Mouse (Mus musculus) ovary, postnatal 10 days (tissue): ENCODE data around the gene Csnk2a1.
"Not testable (repeated sequence)": the region's sequence is repeated elsewhere in the genome, so short reads cannot be mapped to it uniquely, and the experiment has no call there.

Source experiments
- DNase-seq: peaks from one replicate; pipeline ENCODE4 v3.0.0; 2022; ENCODE audit warnings: low spot score

Gene Csnk2a1

DNA sequence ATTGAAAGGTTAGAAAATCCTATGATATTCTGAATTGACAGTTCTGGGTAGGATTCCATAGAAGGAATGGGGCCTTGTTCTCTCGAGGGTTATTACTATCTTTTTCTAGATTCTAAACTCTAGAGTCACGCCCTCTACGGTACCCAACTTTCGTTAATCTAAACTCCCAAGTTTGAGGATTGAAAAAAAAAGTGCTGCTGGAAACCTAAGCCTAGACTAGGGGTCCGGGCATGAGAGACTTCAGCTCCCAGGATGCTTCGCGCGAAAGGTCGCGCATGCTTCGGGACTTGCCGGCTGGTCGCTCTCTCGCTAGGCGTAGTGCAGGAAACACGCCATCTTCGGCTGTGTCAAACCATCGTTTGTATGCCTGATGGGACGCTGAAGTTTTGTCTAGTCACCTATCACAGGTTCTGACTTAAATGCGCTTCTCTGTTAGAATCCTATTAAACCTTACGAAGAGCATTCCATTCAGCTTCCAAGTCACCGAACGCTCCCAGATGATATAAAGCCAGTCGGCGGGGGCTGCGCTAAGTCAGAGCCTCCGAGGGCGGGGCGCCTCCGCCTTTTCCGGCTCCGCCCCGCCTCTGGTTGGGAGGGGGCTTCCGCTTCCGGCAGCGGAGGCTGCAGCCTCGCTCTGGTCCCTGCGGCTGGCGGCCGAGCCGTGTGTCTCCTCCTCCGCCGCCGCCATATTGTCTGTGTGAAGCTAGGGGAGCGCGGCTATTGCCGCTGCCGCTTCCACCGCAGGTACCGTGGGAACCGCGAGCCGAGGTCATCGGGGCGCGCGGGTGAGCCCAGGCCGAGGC, at the start of gene Csnk2a1:
Csnk2a1 (plus strand) TSS at position 592 of the 803 bp plus-strand sequence.
- DNase-seq, result peak; percentile 72

DNA sequence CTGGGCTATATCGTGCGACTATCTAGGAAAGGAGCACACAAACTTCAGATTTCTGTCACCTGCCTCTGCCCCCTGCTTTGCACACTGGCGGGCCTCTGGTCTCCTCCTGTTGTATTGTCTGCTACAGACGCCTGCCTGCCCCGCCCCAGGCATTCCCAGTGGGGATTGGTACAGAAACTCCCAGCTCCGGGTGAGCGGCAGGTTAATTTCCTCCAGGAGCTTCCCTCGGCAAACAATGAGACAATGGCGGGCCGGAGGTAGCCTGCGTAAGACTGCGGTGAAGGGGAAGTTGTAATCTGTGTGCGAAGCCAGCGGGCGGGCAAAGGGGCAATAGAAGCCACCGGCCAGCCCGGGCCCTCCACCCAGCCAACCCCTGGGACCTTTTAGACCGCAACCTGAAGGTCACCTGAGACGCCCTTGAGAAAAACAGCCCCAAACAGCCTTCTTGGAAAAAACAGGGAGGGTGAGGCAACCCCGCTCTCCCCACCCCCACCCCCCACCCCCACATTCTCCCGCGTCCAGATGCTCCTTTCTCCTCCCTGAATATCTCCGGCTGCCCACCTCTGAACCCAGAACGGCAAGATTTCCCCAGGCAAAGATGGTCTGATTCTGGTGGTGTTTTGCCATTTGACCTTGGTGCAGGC, 49.4 kb upstream of the Csnk2a1 start:
- DNase-seq, result no peak

DNA sequence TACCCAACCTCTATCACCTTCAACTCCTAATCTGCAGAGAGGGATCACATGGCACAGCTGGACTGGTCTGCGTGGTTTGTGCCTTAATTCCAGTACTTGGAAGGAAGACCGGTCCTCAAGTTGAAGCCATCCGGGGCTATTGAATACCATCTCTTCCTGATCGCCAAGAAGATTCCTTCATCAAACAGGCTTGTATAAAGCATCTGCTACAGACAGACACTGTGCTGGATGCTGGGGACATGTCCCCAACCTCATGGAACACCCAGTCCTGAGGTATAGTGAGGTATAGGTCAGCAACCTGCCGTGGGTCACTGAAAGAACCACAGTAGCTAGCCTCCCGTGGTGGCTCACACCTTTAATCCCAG, 48.9 kb upstream of the Csnk2a1 start:
- no peak for DNase-seq

DNA sequence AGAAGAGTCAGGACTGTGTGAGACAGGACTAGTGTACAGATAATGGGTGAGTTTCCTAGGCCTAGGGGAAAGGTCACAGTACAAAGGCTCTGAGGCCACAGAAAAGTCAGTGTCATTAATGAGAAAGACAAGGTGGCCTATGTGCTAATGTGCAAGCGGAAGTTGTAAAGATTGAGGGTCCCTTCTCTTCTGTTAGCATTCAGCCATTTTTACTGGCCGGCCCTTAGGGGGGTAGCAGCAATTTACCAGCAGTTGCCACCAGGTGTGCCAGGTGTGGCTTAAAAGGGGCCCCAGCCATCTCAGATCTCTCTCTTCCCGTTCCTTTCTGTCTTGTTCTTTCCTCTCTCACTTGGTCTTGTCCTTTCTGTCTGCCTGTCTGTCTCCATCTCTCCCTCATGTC, 48.3 kb upstream of the Csnk2a1 start:
- no peak for DNase-seq

DNA sequence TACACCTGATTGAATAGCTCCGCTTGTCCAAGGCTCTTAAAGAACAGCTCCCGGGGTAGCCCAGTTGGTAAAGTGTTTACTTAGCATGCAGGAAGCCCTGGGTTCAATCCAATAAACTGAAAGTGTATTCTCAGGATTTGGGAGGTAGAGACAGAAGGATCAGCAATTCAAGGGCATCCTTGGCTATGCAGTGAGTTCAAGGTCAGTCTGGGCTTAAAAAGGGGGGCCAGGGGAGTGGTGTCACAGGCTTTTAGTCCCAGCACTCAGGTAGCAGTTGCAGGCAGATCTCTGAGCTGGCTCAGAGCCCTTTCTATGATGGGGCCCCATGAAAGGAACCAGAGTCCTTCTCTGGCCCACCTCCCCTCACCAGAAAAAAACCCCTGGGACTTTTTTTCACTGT, 47.3 kb upstream of the Csnk2a1 start:
- DNase-seq, result no peak

DNA sequence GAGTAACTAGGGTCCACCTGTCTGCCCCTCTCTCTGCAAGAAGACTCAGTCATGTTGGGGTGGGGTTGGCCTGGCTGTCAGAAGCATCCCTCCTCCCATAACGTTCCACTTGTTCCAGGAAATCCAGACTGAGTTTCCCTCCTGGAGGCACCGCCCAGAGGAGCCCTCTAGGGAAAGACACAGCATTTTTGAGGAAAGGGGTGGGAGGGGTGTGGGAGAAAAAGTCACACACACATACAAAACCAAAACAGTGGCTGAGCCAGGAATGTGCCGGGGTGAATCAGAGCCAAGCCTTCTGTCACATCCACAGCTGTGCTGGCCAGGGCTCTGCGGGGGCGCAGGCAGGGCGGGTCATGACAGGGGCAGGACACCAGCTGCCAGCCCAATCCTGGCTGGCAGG, 46.3 kb upstream of the Csnk2a1 start:
- DNase-seq, result no peak

GRCm38 (mm10) chr2:152187132-152187531, 39.5 kb upstream of the Csnk2a1 start:
- no peak for DNase-seq

DNA sequence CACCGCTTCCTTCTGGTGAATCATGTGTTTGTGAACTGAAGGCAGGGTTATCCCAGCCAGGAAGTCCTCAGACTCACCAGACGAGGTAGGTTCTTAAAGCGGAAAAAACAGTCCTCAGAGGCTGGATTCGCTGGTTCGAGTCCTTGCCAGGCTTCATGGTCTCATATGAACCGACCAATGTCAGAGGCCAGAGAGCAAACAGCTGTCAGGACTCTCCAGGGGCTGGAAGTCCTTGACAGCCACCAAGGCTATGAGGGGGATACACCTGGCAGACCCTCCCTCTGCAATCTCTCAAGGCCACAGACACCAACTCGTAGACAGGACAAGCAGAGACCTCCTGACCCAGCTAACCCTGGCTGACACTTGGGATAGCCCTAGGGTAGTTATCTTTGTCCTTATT, 37.4 kb upstream of the Csnk2a1 start:
- DNase-seq, result no peak

DNA sequence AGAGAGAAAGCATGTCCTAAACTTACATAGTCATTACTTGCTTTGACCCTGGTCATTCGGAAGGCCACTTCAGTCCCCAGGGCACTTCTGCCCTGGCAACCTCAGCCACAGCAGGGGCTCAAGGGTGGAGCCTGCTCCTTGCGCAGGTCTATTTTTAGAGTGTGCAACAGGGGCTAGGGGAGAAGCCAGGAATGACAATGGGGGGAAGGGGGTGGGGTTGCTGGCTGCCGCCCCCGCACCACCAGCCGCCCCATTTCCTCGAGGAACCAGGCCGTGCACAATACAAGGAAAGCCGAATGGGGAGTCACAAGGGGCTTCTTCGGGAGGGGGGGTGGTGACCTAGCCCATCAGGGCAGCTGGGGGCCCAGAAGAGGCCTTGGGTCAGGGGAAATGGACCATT, 37.0 kb upstream of the Csnk2a1 start:
- DNase-seq, result no peak

DNA sequence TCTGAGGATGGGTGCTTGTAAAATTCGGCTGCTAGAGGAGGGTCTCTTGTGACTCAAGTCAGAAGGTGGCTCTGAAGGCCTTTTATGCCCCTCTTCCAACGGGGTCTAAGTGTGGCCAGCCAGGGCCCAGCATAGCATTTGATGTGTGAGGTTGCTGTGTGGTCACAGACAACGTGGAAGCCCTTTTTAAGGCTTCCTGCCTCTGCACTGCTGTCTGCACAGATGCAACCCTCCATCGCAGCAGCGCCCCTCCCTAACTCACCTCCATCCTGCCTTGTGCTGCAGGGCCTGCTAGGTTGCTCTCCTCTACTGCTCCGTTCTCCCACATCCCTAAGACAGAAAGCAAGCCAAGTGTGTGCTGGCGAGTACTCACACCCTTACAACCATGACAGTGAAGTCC, 36.5 kb upstream of the Csnk2a1 start:
- DNase-seq, result no peak

DNA sequence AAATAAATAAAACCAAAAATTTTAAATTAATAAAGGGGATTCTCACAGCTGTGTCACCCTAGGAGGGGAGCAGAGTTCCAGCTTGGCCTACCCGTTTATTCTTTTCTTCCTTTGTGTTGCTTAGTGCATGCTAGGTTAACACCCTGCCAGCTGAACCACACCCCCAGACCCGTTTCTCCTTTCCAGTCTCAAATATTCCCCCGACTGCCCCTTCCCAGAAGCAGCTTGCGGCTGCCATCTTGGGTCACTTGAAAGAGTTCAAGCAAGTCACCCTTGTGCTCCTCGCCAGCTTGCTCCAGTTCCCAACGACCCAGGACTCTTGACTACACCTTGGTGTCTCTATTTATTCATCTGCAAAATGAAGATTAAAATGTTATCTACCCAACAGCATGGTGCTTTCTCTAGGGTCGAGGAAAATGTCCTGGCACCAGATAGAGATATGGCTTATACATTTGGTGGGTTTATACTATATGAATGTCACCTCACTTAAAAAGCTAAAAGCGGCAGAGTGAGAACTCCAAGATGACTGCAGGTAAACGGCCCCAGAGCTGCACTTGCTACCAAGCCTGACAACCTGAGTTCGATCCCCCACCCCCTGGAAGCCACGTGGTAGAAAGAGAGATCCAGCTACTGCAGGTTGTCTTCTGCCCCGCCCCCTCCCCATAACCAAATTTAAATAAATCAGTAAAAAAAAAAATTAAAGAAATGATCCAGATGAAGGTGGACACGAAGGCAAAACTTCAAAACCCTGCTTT, 33.9 kb upstream of the Csnk2a1 start:
- DNase-seq, result no peak

DNA sequence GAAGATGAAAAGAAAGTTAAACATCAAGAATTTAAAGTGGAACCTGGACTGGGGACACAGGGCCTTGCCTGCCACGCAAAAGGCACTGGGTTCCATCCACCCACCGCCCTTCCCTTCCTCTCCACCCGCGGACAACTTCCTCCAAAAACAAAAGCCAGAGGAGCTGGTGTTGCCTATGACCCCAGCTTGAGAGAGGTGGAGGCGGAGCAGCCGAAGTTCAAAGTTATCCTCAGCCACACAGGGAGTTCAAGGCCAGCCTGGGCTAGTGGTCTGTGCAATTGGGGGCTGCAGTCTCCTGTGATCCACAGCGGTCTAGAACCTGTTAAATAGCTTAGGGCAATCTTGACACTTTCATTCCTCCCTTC, 33.3 kb upstream of the Csnk2a1 start:
- DNase-seq, result no peak

- DNase-seq, result no peak
Observed at GRCm38 (mm10) chr2:152194586-152194985, 32.1 kb upstream of the Csnk2a1 start.

- DNase-seq, result no peak
Observed at GRCm38 (mm10) chr2:152196896-152197295, 29.7 kb upstream of the Csnk2a1 start.

GRCm38 (mm10) chr2:152197301-152197712, 29.3 kb upstream of the Csnk2a1 start:
- peak; percentile 23 for DNase-seq

GRCm38 (mm10) chr2:152206139-152206538, 20.5 kb upstream of the Csnk2a1 start:
- DNase-seq, result not testable (repeated sequence)

- no peak for DNase-seq
Observed at GRCm38 (mm10) chr2:152211871-152212270, 14.8 kb upstream of the Csnk2a1 start.

DNA sequence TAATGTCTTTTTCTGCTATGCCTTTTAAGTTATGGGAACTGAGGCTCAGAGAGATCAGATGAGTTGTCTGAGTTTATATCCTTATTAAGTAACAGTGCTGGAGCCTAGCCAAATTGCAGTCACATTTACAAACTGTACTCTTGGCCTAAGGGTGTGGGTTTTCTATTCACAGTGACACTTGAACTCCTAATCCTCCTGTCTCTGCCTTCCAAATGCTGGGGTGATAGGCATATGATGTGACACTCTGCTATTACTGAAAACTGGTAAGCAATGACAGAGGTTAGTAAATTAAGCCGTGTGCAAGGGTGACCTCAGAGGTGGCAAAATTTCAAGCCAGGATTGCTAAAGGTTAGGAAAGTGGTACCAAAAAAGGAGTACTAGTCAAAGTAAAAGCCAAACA, 9.7 kb upstream of the Csnk2a1 start:
- DNase-seq, result no peak

DNA sequence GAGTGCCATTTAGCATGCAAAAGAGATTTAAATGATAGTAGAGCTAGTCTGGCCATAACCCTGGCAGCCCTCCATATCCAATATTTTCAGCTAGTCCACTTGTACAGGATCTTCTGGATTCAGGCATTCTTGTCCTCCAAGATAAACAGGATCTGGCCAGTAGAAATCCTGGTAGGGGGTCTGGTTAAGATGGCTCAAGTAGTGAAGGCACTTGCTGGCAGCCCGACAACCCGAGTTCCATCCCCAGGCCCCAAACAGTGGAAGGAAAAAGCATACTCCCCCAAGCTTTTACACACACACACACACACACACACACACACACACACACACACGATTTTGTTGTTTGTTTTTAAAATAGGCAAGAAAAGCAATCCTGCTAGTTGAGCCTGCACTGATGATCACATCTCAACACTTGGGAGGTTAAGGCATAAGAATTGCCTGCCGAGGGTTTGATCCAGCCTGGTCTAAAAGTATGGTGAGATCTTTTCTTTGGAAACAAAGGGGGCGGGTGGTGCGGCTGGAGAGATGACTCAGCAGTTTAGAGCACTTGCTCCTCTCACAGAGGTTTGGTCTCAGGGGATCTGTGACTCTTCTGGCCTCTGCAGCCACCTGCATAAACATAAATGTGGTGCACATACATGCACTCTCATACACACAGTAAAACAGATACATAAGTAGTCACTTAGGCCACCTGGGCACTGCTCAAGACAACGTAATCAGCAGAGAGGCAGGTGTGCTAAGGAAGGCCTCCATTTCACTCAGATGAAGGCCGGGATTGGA, 2.9 kb upstream of the Csnk2a1 start:
- no peak for DNase-seq

GRCm38 (mm10) chr2:152225536-152225935, 1.1 kb upstream of the Csnk2a1 start:
- DNase-seq, result no peak

- DNase-seq, result peak; percentile 47
Observed at GRCm38 (mm10) chr2:152227051-152227481, 427 bp downstream of the Csnk2a1 start.

- DNase-seq, result no peak
Observed at GRCm38 (mm10) chr2:152230046-152230445, 3.4 kb downstream of the Csnk2a1 start.
